Mouse (Mus musculus) right cerebral cortex, postnatal 25 days (tissue): Measurements from ENCODE around the gene Lamb2.
A peak's percentile ranks its signal among the peaks of the same experiment; 100 is the strongest.

Experiments used
- DNase-seq: peaks from one replicate; pipeline ENCODE4 v3.0.0; 2022

Lamb2 gene

DNA sequence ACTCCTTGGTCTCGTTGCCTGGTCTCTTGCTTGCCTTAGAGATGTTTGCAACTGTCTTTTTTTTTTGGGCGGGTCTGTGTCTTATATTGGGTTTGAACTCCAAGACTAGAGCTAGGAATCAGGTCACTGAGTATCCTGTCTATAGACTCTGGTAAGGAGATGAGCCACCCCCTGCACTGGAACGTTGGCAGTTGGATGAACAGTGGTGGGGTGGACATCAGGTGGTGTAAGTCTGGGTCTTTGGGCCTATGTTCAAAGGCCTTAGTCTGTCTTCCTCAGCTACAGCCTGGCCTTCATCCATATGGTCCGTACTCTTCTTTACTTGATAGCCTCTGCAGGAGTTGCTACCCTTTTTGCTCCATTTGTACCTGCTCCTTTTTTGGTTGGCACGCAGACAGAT is 17.9 kb upstream of the Lamb2 start:
- no peak for DNase-seq

DNA sequence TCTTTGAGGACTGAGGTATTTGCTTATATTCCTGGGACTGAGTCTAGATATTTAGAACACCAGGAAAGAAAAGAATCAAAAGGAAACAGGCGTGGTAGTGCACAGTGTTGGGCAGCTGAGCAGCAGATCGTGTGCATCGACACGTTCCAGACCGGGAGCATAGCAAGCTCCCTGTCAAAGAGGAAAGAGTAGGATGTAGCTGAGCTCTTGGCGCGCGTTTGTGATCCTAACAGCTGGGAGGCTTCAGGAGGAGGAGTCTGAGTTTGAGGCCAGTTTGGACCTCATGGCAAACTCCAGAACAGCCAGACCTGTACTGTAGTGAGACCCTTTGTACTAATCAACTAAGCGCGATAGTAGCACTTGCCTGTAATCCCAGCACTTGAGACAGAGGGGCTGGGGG is 17.3 kb upstream of the Lamb2 start:
- DNase-seq: no peak

DNA sequence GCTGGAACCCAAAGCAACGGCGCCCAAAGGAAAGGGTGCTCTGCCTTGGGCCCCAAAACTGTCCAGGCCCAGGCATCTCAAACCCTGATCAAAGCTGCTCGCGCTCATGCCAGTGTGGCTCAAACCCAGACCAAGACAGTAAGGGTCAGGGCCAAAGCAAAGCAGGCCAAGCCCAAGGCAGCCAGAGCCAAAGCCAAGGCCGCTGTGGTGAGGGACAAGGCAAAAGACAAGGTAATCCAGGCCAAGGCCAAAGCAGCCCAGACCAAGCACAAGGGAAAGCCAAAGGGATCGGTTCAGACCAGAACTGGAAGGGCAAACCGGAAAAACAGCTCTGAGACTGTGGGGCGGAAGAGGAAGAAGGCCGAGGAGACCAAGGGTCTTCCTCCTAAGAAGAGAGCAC is 15.8 kb upstream of the Lamb2 start:
- no peak for DNase-seq

DNA sequence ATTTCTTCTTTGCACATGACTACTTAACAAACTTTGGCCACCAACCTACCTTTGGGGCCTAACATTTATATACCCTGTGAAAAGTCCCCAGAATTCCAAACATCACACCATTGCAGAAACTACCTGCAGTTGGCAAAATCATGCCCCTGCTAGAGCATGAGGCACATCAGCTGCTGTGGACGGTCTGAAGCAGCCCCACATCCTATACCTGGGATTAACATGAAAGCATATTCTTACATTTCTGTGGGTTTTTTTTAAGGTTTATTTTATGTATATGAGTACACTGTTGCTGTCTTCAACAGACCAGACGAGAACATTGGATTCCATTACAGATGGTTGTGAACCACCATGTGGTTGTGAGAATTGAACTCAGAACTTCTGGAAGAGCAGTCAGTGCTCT is 13.3 kb upstream of the Lamb2 start:
- no peak for DNase-seq

DNA sequence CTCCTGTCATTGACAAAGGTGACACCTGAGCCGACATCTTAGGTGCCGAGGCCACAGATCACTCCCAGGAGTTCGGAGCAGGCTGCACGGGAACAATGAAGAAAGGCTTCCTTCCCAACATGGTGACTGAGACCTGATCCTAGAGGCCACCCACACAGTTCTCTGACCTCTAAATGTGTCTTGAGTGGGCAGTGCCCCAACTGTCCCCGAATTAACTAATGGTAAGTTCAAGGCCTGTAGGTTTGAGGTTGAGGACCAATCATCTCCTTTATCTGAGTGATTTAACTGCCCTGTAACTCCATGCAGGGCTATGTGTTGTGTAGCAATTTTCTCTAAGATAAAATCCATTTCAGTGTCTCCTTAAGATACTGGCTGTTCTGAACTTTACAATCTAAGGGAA is 10.1 kb upstream of the Lamb2 start:
- DNase-seq: no peak

DNA sequence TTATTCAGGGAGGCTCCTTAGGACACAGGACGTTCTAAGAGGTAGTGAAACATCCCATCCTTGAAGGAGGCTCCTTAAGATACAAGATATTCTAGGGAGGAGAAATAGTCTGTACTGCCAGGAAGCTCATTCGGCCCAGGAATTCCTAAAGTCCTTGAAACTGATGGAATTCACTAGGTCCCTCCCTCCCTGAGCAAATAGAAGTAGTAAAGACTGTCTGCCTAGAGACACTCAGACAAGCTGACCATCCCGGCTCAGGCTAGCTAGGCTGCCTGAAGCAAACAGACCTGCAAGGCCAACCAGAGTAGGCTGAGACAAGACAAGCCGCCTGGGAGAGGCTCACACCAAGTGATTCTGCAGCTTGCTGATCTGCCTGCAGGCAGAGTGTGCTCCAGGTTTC is 9.7 kb upstream of the Lamb2 start:
- no peak for DNase-seq

DNA sequence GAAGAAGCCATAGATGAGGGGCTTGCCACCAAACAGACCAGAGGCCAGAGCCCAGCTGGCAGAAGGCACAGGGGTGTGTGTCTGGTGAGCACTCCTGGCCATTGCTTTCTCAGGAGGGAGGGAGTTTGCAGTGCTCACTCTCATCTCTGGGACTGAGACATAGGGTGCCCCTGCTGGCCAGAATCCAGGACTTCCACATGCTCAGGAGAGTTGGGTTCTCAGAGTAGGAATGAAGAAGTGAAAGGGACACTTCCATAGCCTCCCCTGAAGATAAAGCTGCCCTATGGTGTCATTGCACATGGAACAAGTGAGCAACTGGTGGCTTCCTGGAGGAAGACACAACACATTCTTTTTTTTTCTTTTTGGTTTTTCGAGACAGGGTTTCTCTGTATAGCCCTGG is 5.0 kb upstream of the Lamb2 start:
- no peak for DNase-seq

DNA sequence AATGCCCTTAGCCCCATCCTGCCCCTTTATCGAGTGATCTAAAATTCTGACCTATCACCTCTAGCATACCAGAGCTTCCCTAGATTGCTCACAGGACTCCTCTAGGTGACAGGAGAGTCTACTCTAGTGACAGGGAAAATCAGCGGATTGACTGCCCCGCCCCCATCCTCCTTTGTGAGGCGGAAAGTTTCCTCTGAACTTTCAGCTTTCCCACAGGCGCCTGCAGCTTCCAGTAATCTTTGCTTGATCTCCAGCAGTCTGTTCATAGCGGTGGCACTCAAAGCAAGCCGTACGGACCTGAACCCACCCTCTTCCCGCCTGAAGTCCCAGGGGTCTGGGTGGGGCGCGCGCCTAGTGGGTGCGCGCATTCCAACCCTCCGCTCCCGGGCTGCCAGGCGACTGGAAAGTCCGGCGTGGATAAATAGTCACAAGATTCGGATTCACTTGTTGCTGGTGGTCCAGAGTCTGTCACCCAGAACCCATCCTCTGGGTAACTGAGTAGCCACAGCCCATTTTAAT is 839 bp upstream of the Lamb2 start:
- DNase-seq: no peak

DNA sequence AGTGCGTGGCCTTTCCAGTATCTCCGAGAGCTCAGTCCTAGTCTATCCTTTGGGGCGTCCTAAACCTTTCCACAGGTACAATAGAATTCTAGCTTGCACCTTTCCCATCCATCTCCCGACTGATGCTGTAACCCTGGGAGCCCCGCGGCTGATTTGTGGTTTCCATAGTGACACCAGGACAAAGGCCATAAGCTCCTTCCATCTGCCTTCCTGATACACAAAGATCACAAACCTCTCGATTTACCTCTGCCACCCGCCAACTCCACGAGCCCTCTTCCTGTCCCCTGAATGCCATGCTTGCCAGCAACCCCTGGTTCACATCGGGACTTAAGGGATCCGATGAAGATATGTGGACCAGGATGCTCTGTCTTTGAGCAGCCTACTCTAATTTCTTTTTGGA is 295 bp upstream of the Lamb2 start:
- DNase-seq: no peak

DNA sequence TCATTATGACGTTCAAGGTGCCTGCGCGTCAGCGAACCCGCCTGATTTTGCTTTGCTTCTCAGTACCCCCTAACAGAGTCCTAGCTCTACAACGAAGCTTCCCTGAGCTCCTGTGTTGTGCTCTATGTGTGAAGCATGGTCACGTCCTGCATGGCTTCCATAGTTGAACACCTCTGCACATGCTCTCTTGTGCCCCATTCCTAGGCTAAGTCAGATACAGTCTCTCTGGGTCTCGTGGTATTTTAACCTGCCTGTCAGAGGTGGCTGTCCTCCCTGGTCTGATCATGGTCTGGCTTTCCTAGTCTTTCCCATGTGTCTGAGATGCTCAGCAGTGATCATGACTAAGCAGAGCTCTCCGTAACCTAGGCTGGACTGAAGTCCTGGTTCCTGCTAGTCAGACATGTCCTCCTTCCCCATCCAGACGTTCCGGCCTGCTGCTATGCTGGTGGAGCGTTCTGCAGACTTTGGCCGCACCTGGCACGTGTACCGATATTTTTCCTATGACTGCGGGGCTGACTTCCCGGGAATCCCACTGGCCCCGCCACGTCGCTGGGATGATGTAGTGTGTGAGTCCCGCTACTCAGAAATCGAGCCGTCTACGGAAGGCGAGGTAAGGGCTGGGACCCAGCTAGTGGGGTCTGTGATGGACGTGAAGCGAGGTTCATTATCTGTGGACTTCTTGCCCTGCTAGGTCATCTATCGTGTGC is 1.4 kb downstream of the Lamb2 start:
- DNase-seq: no peak

DNA sequence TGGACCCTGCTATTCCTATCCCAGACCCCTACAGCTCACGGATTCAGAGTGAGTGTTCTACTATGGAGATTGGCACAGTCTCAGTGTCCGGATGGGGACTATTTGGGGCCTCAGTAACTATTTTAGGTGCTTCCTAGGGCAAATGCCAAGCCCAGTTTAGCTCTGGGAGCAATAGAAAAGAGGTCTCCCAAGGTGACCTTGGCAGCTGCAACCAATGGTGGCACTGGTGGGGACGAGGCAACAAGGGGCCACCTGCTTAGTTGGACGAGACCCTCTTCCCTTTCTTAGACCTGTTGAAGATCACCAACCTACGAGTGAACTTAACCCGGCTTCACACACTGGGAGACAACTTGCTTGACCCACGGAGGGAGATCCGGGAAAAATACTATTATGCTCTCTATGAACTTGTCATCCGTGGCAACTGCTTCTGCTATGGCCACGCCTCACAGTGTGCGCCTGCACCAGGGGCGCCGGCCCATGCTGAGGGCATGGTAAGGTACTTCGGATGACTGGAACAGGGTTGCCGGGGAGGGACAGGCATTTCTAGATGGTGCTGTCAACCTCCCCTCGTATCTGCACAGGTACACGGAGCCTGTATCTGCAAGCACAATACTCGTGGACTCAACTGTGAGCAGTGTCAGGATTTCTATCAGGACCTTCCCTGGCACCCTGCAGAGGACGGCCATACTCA is 2.1 kb downstream of the Lamb2 start:
- DNase-seq: no peak

DNA sequence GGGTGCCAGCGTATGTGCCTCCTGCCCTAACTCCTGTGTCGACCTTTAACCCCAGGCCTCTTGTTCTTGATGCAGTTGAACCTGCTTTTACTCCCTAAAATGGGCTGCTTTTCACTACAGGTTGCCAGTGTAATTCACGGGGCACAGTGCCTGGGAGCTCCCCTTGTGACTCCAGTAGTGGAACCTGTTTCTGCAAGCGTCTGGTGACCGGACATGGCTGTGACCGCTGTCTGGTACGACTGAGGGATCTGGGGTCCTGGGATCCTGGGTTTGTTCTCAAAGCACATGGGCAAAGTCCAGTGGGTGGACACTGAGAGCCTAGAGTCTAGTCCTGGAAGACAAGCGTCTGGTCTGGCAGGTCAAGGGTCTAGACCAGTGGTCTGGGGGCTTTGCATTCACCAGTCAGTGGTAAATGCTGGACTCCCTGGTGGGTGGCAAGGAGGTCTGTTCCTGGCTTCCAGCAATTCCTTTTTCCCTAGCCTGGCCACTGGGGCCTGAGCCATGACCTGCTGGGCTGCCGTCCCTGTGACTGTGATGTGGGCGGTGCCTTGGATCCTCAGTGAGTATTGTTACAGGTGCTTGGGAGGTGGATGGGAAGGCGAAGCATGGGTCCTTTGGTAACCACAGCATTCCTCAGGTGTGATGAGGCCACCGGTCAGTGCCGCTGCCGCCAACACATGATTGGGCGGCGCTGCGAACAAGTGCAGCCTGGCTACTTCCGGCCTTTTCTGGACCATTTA is 3.7 kb downstream of the Lamb2 start:
- DNase-seq: no peak

DNA sequence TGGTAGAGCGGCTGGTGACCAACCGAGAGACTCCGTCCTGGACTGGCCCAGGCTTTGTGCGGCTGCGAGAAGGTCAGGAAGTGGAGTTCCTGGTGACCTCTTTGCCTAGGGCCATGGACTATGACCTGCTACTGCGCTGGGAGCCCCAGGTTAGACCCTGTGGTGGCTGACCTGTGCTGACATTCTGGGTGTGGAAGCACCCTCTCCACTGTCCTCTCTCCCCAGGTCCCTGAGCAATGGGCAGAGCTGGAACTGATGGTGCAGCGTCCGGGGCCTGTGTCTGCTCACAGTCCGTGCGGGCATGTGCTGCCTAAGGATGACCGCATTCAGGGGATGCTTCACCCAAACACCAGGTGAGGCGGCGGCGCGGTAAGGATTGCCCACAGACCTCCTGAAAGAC is 4.5 kb downstream of the Lamb2 start:
- DNase-seq: no peak

DNA sequence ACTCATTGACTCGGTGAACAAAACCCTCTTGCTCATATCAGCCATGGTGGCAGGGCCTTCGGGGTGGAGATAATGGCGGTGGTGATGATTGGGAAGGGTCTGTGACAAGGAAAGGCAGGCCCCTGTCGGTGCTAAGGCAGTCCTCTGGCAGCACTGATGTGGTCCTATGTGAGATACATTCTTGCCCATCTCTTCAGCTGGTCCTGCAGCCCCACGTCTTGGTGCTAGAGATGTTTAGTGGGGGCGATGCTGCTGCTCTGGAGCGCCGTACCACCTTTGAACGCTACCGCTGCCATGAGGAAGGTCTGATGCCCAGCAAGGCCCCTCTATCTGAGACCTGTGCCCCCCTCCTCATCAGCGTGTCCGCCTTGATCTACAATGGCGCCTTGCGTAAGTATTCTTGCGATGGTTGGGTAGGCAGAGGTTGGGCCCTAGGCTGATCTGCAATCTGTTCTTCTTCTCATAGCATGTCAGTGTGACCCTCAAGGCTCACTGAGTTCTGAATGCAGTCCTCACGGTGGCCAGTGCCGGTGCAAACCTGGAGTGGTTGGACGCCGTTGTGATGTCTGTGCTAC is 5.9 kb downstream of the Lamb2 start:
- DNase-seq: no peak

DNA sequence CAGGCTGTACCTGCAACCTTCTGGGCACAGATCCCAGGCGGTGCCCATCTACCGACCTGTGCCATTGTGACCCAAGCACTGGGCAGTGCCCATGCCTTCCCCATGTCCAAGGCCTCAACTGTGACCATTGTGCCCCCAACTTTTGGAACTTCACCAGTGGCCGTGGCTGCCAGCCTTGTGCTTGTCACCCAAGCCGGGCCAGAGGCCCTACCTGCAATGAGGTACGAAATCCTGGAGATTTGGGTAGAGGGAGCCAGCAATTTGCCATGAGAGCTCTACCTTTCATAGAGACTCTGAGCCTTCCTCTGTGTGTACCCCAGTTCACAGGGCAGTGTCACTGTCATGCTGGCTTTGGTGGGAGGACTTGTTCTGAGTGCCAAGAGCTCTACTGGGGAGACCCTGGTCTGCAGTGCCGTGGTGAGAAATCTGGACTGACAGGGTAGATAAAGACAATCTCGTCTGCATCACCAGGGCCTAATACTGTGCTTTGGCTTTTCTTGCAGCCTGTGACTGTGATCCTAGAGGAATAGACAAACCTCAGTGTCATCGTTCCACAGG is 7.5 kb downstream of the Lamb2 start:
- no peak for DNase-seq

DNA sequence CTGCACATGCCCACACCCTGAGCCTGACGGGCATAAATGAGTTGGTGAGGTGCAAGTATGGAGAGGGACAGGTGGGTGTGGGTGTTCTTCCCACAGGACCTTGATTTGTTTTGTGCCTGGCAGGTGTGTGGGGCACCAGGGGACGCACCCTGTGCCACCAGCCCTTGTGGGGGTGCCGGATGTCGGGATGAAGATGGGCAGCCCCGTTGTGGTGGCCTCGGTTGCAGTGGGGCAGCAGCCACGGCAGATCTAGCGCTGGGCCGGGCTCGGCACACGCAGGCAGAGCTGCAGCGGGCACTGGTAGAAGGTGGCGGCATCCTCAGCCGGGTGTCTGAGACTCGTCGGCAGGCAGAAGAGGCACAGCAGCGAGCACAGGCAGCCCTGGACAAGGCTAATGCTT is 8.9 kb downstream of the Lamb2 start:
- no peak for DNase-seq

DNA sequence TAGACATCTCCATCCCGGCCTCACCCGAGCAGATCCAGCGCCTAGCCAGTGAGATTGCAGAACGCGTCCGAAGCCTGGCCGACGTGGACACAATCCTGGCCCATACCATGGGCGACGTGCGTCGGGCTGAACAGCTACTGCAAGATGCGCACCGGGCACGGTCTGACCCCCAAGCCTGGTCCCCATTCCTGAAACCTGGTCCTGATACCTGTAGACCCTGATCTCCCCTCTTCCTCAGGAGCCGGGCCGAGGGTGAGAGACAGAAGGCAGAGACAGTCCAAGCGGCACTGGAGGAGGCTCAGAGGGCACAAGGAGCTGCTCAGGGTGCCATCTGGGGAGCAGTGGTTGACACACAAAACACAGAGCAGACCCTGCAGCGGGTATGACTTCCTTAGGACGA is 9.7 kb downstream of the Lamb2 start:
- no peak for DNase-seq

DNA sequence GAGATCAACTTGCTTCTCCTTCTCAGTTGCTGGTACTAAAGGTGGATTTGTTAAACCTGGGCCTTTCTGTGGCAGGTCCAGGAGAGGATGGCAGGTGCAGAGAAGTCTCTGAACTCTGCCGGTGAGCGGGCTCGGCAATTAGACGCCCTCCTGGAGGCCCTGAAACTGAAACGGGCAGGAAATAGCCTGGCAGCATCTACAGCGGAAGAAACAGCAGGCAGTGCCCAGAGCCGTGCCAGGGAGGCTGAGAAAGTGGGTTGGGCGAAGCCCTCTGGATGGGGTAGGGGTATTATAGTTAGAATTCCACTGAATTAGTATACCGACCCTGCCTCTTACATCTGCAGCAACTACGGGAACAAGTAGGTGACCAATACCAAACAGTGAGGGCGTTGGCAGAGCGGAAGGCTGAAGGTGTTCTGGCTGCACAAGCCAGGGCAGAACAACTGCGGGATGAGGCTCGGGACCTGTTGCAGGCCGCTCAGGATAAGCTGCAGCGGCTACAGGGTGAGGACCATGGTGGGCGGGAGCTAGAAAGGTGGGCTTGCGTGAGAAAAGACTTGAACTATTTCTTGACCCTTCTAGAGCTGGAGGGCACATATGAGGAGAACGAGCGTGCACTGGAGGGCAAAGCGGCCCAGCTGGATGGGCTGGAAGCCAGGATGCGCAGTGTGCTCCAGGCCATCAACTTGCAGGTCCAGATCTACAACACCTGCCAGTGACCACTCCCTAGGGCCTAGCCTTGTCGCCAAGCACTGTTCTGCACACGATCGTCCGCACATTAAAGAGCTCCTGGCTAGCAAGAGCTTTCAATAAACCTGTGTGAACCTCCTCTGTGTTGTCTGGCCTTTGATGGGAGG is 10.4 kb downstream of the Lamb2 start:
- DNase-seq: no peak

DNA sequence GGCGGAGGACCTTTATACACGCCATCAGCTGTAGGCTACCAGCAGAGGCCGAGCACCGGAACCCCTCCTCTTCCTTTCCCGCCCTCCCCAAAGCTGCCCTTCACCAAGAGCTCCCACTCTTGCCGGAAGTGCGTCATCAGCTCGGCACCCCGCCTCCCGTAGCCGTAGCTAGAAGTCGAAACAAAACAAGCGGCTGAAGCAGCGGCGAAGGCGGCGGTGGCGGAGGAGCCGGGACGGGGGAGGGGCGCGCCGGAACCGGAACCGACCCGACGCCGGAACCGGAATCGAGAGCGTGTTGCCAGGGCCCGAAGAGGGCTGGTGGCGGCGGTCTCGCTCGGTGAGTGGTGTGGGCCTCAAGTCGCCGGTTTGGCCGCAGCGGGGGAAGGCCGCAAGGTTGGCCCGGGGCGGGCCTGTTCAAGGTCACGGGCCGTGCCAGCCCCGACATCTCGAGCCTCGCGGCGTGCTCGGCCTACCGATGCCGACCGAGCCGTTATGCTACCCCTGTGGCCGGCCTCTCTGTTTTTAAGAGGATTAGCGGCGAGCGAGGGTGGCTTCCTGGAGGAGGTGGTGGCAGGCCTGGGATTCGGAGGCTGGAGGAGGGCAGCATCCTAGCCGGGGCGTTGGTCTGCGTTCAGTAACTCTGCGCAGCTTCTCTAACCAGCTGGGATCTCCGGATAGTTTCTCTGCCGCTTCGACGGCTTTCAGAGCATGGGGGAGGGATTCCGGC is 11.2 kb downstream of the Lamb2 start, which contains the start of gene Usp19:
Gene Usp19 (plus strand): TSS at position 44 of the 727 bp plus-strand sequence.
- peak; percentile 94 for DNase-seq

DNA sequence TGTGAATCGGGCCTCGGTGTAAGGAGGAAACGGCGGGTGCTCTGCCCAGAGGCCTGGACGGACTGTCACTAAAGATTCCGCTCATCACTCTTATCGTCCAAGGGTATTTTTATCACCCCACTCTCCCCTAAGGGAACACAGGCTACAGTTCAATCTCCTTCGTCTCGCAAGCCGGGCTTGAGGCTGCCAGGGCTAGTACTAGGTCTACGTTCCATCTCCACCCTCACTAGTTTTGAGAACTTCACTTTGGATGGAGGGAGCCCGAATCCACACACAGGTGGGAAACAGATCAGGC is 11.7 kb downstream of the Lamb2 start:
- no peak for DNase-seq

DNA sequence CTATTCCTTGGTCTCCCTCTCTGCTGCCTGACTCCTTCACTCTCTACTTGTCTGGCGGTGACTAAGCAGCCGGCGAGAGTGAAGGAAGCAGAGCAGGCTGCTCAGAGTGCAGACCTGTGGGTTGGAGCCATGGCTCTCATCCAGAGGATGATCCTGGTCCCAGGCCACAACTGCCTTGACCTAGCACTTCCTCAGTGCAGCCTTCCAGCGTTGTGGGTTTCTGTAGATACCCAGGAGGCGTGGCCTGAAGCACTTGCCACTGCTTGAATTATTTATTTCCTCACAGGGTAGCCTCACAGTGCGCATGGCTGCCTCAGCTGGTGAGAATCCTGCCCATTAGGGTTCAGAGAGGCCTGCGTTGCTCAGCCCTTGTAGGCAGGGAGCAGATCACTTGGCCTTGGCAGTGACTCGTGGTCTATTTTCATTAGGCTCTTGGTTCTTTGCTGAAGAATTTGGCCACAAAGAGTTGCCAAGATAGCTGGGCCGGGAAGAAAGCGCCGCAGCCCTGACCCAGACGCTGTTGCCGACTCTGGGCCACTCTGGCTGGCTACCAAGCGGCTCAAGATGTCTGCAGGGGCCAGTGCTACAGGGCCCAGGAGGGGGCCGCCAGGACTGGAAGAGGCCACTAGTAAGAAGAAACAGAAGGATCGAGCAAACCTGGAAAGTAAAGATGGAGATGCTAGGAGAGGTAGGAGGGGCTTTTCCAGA is 12.7 kb downstream of the Lamb2 start:
- no peak for DNase-seq
